Mouse (Mus musculus): ENCODE measurements around the gene Sdf2l1. TPM values are rescaled to one million over a fixed set of nuclear protein-coding genes. Genes with fewer than 3 reads are reported as not detected.

Sdf2l1 gene
- polyA plus RNA-seq, 1 experiment from 2014 or later: 173 TPM

DNA sequence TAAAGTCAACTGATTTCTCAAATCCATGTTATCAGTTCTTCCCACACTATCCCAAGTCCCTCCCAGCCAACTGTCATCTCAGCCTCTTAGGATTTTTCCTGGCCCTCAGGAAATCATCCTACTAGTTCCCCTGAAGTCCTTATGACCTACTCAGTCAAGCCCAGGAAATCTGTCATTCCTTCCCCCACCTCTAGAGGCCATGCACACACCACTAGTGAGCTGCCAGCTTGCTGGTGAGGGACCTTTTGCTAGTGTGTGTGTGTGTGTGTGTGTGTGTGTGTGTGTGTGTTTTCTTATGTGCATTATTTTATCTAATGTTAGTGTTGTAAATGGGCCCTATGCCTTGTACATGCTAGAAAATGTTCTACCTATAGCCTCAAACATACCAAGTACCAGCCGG lies 4.9 kb downstream of the Sdf2l1 start:
- no peak for ATAC-seq
- Histone ChIP-seq H3K4me2 (ENCODE audit: low read depth, low read length) (no peak overlapping the region), H3K9ac (ENCODE audit: low read depth, low read length) (no peak overlapping the region), H3K27me3 (replicated peaks; ENCODE audit: control insufficient read depth, insufficient read depth, low read length) (no peaks in the 10 kb centered on the region), H3K9me3 (ENCODE audit: control insufficient read depth, low read length) (no peaks in the 10 kb centered on the region), H3K4me1 (ENCODE audit: control insufficient read depth, insufficient read depth, low read length) (peaks cover 29% of the 10 kb centered on the region), H3K4me3 (ENCODE audit: low read length) (no peak overlapping the region), H3K36me3 (ENCODE audit: control insufficient read depth, insufficient read depth, low read length) (no peaks in the 10 kb centered on the region), H3K27ac (ENCODE audit: low read length) (no peak overlapping the region)
- 94% methylated on average over 1 of the region's 1 CpGs for WGBS

DNA sequence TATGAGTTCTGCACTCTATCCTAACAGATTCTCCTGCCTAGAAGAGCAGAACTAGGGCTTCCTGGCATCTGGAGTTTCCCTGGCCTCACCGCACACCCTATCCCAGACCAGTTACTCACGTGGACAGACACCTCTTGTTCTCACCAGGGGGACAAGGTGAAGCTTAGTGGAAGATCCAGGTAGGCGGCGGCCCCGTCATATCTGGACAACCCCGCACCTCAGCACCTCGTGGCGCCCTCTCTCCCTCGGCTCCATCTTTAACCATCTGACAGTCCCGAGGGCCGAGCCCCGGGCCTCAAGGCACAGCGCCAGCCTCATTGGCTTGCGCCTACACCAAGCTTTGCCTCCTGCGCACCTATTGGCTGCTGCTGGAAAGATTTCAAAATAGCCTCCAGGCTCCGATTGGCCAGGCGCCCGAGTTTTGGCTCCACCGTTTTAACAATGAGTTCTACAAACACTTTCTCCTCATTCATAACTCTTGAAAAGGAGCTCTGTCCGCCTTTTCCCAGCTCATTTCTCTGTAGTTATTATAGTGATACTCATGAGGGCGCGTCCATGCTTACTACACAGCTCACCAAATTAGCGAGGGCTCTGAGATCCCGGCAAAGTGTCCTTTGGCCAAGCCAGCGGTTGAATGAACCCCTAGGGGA lies 7.2 kb downstream of the Sdf2l1 start, which contains the start of gene 2610318N02Rik:
Gene 2610318N02Rik, minus strand, starts transcription at position 297 of the 650 bp plus-strand sequence.
- peak within 1 kb of the TSS; percentile 76 for H3K4me2 ChIP-seq (ENCODE audit: low read depth, low read length)
- peaks cover 4% of the 10 kb centered on the region; the same call in 1 of the 2 replicates for H3K36me3 ChIP-seq (ENCODE audit: control insufficient read depth, insufficient read depth, low read length)
- ATAC-seq: peak; percentile 96
- peak within 1 kb of the TSS; percentile 73 for H3K9ac ChIP-seq (ENCODE audit: low read depth, low read length)
- H3K9me3 ChIP-seq (ENCODE audit: control insufficient read depth, low read length): no peaks in the 10 kb centered on the region
- peak within 1 kb of the TSS; percentile 55 for H3K4me3 ChIP-seq (ENCODE audit: low read length)
- H3K27ac ChIP-seq (ENCODE audit: low read length): peak within 1 kb of the TSS; percentile 33
- H3K27me3 ChIP-seq (replicated peaks; ENCODE audit: control insufficient read depth, insufficient read depth, low read length): no peaks in the 10 kb centered on the region
- H3K4me1 ChIP-seq (ENCODE audit: control insufficient read depth, insufficient read depth, low read length): peaks cover 19% of the 10 kb centered on the region
- WGBS: under 1% methylated on average over 25 of the region's 25 CpGs

DNA sequence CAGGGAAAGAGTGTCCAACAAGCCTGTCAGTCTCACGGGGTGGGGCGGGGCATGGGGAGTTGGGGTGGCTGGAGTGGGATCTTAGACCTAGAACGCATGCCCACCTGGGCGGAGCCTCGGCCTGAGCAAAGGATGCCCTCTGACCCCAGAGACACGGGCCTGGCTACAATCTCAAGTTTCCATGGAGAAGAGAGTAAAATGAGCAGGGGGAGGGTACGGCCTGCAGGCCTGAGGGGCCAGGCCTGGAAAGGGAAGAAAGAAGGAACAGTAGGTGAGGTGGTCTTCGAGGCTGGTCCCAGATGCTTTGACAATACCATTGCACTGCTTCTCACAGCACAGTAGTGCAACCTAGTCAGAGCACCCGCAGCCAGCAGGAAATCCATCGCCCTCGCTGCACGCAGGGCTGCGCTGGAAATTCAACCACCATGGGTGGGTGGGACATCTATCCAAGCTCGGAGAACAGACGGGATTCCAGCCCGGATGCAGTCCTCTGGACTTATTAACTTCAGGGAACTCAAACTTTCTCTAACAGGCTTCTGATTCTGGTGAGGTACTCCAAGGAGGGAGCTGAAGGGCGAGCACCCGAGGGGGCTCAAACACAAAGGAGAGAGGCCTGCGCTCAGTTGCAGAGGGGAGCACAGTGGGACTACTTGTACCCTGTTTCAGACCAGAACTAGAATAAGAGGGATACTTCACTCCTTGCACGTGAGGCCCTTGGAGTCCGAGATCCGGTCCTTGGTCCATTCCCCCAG lies 7.9 kb downstream of the Sdf2l1 start:
- H3K27ac ChIP-seq (ENCODE audit: low read length): peak overlapping the region; percentile 33
- 2% methylated on average over 22 of the region's 22 CpGs for WGBS
- ATAC-seq: peak; percentile 64

DNA sequence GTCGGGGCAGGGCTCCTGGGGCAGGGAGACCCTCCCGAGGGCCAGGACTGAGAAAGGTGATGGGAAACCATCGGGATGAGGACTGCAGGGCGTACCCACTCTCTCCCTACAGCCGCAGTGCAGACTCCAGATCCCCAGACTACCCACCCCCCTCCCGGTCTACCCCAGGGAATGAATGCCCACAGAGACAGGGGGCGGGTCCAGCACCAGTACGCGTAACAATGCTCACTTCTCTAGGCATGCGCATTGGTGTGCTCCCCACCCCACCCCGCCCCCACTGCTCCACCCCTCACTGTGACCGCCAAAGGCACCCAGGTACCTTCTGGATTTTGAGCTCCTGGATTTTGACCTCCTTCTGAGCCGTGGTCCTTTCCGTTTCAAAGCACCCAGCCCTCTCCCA lies 10.6 kb downstream of the Sdf2l1 start:
- H3K27me3 ChIP-seq (replicated peaks; ENCODE audit: control insufficient read depth, insufficient read depth, low read length): no peaks in the 10 kb centered on the region
- H3K4me3 ChIP-seq (ENCODE audit: low read length): no peak overlapping the region
- peaks cover 19% of the 10 kb centered on the region for H3K4me1 ChIP-seq (ENCODE audit: control insufficient read depth, insufficient read depth, low read length)
- peaks cover 4% of the 10 kb centered on the region; the same call in 1 of the 2 replicates for H3K36me3 ChIP-seq (ENCODE audit: control insufficient read depth, insufficient read depth, low read length)
- ATAC-seq: no peak
- no peak overlapping the region for H3K4me2 ChIP-seq (ENCODE audit: low read depth, low read length)
- H3K27ac ChIP-seq (ENCODE audit: low read length): no peak overlapping the region
- H3K9ac ChIP-seq (ENCODE audit: low read depth, low read length): no peak overlapping the region
- 65% methylated on average over 14 of the region's 14 CpGs for WGBS
- H3K9me3 ChIP-seq (ENCODE audit: control insufficient read depth, low read length): no peaks in the 10 kb centered on the region

More for the DNA sequence above, 7.9 kb downstream of the Sdf2l1 start:
- H3K36me3 ChIP-seq (ENCODE audit: control insufficient read depth, insufficient read depth, low read length): peaks cover 4% of the 10 kb centered on the region; the same call in 1 of the 2 replicates
- peak overlapping the region; percentile 55 for H3K4me3 ChIP-seq (ENCODE audit: low read length)
- no peaks in the 10 kb centered on the region for H3K9me3 ChIP-seq (ENCODE audit: control insufficient read depth, low read length)
- no peaks in the 10 kb centered on the region for H3K27me3 ChIP-seq (replicated peaks; ENCODE audit: control insufficient read depth, insufficient read depth, low read length)
- peak overlapping the region; percentile 73 for H3K9ac ChIP-seq (ENCODE audit: low read depth, low read length)
- peaks cover 19% of the 10 kb centered on the region for H3K4me1 ChIP-seq (ENCODE audit: control insufficient read depth, insufficient read depth, low read length)
- peak overlapping the region; percentile 76 for H3K4me2 ChIP-seq (ENCODE audit: low read depth, low read length)

DNA sequence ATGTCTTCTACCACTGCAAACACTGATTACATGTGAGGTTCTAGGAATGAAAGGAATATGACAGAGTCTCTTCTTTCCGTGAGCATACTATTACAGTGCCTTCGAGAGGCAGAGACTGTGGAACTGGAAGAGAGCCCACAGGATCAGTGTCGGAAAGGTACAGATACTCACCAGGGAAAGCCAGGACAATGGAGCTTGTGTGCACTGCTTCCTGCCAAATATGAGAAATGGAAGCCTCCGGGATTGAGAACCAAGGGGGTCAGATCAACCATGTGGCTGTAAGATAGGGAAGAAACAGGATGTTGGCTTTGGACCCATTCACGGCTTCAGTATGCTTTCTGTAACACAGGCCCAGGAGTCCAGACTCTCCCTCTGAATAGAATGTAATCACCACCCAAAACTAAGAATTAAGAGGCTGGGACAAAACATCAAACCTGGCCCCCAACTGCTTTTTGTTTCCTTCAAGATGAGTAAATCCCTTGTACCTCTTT lies 14.8 kb downstream of the Sdf2l1 start:
- Histone ChIP-seq H3K27me3 (replicated peaks; ENCODE audit: control insufficient read depth, insufficient read depth, low read length) (no peaks in the 10 kb centered on the region), H3K36me3 (ENCODE audit: control insufficient read depth, insufficient read depth, low read length) (peaks cover 4% of the 10 kb centered on the region; the same call in 1 of the 2 replicates), H3K4me1 (ENCODE audit: control insufficient read depth, insufficient read depth, low read length) (0 out of 2 replicates have a peak, but pooled peaks cover 2% of the 10 kb centered on the region), H3K4me2 (ENCODE audit: low read depth, low read length) (no peak overlapping the region), H3K9ac (ENCODE audit: low read depth, low read length) (no peak overlapping the region), H3K27ac (ENCODE audit: low read length) (no peak overlapping the region), H3K4me3 (ENCODE audit: low read length) (no peak overlapping the region), H3K9me3 (ENCODE audit: control insufficient read depth, low read length) (no peaks in the 10 kb centered on the region)
- WGBS: 87% methylated on average over 5 of the region's 5 CpGs
- no peak for ATAC-seq

DNA sequence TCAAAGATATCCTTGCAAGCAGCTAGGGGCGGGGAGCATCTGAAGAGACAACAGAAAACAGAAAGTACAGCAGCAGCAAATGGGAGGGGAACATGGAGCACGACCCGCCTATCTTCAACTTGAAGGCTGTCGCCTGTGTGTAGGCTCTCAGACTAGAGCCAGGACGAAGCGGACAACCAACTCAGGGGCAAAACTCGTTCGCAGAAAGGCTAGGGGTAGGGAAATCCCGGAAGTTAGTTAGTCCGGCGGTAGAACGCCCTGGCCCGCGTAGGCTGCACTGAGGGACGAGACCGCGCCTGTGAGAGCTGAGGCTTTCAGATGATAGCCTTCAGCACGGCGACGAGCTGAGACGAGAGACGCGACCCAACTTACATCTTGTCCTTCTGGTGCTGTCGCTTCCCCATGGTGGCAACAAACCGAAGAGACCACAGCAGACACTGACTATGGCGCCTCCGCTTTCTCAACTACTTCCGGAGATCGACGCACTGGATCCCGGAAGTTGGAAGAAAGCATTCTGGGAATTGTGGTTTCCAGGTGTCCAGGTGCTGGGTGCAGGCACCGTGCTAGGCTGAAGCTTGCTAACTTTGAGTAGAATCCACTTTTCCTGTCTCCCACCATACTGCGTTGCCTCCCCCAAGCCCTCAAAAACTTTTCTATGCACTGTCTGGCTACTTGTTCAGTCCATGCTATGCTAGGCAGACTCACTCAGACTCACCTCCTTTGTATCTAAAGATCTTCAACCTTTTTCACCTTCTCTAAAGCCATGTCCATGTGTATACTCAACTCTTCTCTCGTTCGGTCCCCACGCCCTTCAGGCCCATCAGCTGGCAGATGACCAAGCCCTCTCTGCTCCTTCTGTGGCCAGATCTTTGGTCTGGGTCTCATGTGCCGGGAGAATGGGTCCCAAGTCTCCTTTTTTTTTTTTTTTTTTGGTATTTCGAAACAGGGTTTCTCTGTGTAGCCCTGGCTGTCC lies 21.1 kb downstream of the Sdf2l1 start, which contains the start of gene Ppil2:
Gene Ppil2, minus strand, starts transcription at position 487 of the 973 bp plus-strand sequence.
- 9% methylated on average over 38 of the region's 38 CpGs for WGBS
- peak; percentile 90 for ATAC-seq
- peak within 1 kb of the TSS; percentile 92 for H3K4me3 ChIP-seq (ENCODE audit: low read length)

DNA sequence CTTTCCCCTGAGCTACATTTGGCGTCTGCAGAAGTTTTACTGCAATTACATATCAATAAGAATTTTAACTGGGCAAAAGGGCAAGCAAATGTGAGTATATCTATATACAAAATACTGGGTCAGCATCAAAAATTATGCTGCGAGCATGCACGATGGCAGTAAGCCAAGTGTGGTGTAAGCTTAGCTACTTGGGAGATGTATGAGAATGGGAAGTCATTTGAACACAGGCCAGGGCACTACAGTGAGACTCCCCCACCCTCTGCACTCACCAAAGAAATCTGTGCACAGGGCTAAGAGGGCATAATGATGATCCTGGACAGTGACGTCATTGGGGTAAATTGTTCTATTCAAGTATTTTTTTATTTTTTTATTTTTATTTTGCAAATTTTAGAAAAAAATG lies 27.6 kb downstream of the Sdf2l1 start:
- Histone ChIP-seq H3K4me1 (ENCODE audit: control insufficient read depth, insufficient read depth, low read length) (no peaks in the 10 kb centered on the region), H3K9me3 (ENCODE audit: control insufficient read depth, low read length) (no peaks in the 10 kb centered on the region), H3K27ac (ENCODE audit: low read length) (no peak overlapping the region), H3K36me3 (ENCODE audit: control insufficient read depth, insufficient read depth, low read length) (peaks cover 6% of the 10 kb centered on the region), H3K27me3 (replicated peaks; ENCODE audit: control insufficient read depth, insufficient read depth, low read length) (no peaks in the 10 kb centered on the region), H3K4me3 (ENCODE audit: low read length) (no peak overlapping the region), H3K4me2 (ENCODE audit: low read depth, low read length) (no peak overlapping the region), H3K9ac (ENCODE audit: low read depth, low read length) (no peak overlapping the region)
- WGBS: 68% methylated on average over 4 of the region's 4 CpGs
- ATAC-seq: no peak

More for the DNA sequence above, 21.1 kb downstream of the Sdf2l1 start, which contains the start of gene Ppil2:
- Histone ChIP-seq H3K27ac (ENCODE audit: low read length) (peak within 1 kb of the TSS; percentile 54; the same call in 1 of the 2 replicates), H3K4me2 (ENCODE audit: low read depth, low read length) (peak within 1 kb of the TSS; percentile 52), H3K36me3 (ENCODE audit: control insufficient read depth, insufficient read depth, low read length) (no peaks in the 10 kb centered on the region), H3K9ac (ENCODE audit: low read depth, low read length) (peak within 1 kb of the TSS; percentile 86), H3K9me3 (ENCODE audit: control insufficient read depth, low read length) (no peaks in the 10 kb centered on the region), H3K27me3 (replicated peaks; ENCODE audit: control insufficient read depth, insufficient read depth, low read length) (no peaks in the 10 kb centered on the region), H3K4me1 (ENCODE audit: control insufficient read depth, insufficient read depth, low read length) (peaks cover 5% of the 10 kb centered on the region)

DNA sequence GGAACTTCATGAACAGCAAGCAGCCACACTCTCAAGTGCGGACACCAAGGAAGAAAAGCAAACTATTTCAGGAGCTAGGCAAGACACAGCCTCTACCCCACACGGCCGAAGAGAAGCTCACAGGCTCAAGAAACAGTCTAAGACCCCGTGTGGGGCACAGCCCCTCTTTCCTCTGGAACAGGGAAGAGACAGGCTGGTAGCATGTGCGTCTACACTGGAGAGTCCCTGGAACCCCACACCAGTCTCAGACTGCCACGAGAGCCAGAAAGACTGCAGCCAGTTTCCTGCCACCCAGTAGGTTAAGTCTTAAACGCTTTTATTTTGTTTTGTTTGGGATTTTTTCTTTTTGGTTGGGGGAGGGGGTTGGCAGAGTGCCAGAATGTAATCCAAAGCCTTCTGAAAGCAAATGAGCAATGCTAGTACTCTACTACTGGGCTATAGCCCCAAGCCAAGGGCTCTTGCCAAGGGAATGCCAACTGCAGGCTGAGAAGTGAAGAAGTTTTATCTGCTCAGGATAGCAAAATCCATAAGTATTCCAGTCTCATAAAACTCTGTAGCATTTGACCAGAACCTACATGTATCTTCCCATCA lies 29.5 kb downstream of the Sdf2l1 start:
- Histone ChIP-seq H3K4me2 (ENCODE audit: low read depth, low read length) (no peak overlapping the region), H3K36me3 (ENCODE audit: control insufficient read depth, insufficient read depth, low read length) (peaks cover 9% of the 10 kb centered on the region)
- ATAC-seq: no peak

More for the DNA sequence above, 29.5 kb downstream of the Sdf2l1 start:
- Histone ChIP-seq H3K9me3 (ENCODE audit: control insufficient read depth, low read length) (no peaks in the 10 kb centered on the region), H3K9ac (ENCODE audit: low read depth, low read length) (no peak overlapping the region), H3K27me3 (replicated peaks; ENCODE audit: control insufficient read depth, insufficient read depth, low read length) (no peaks in the 10 kb centered on the region), H3K4me3 (ENCODE audit: low read length) (no peak overlapping the region), H3K27ac (ENCODE audit: low read length) (no peak overlapping the region), H3K4me1 (ENCODE audit: control insufficient read depth, insufficient read depth, low read length) (no peaks in the 10 kb centered on the region)
- WGBS: 66% methylated on average over 7 of the region's 7 CpGs

Measured in intestine, embryonic 16.5 days (tissue).